Mouse (Mus musculus) heart, postnatal 0 days (tissue): ENCODE data around the gene Prr30. TPM values are rescaled to one million over a fixed set of nuclear protein-coding genes. Genes with fewer than 3 reads are reported as not detected.
"Not testable (repeated sequence)": the region's sequence is repeated elsewhere in the genome, so short reads cannot be mapped to it uniquely, and the experiment has no call there.

Source experiments
- ATAC-seq: fragments of 200-750 bp; cut with Nextera tagmentation; 2 replicates; pipeline ENCODE4 v1.8.0; 2017; ENCODE audit warnings: low read depth, moderate number of reproducible peaks, moderate library complexity; ENCODE audit not compliant: insufficient read depth
- DNase-seq: peaks from one replicate; pipeline ENCODE4 v3.0.0-alpha.2; 2016; ENCODE audit warnings: low spot score
- H3K27ac ChIP-seq: fragments of 300-500 bp; sonication (generic); 2 replicates; pipeline ENCODE4 v1.5.1; 2014; ENCODE audit warnings: low read depth, mild to moderate bottlenecking
- H3K27me3 ChIP-seq: fragments of 300-500 bp; sonication (generic); 2 replicates; pipeline ENCODE4 v1.6.1; 2014; ENCODE audit warnings: low read length, mixed read lengths; ENCODE audit not compliant: control insufficient read depth, insufficient read depth
- H3K36me3 ChIP-seq: fragments of 300-500 bp; sonication (generic); replicated peaks from 2 replicates; pipeline ENCODE4 v1.6.1; 2014; ENCODE audit warnings: low read length, mixed read lengths; ENCODE audit not compliant: control insufficient read depth, insufficient read depth
- H3K4me1 ChIP-seq: fragments of 300-500 bp; sonication (generic); 2 replicates; pipeline ENCODE4 v1.6.1; 2014; ENCODE audit warnings: antibody characterized with exemption; ENCODE audit not compliant: control insufficient read depth, insufficient read depth
- H3K4me2 ChIP-seq: fragments of 300-500 bp; sonication (generic); 2 replicates; pipeline ENCODE4 v1.6.1; 2014; ENCODE audit warnings: low read depth, mild to moderate bottlenecking, low read length, moderate library complexity
- H3K4me3 ChIP-seq: fragments of 300-500 bp; sonication (generic); 2 replicates; pipeline ENCODE4 v1.5.1; 2014; ENCODE audit warnings: low read depth, low read length
- H3K9ac ChIP-seq: fragments of 300-500 bp; sonication (generic); replicated peaks from 2 replicates; pipeline ENCODE4 v1.6.1; 2014; ENCODE audit warnings: low read depth, low read length, mixed read lengths
- H3K9me3 ChIP-seq: fragments of 300-500 bp; sonication (generic); replicated peaks from 2 replicates; pipeline ENCODE4 v1.6.1; 2016; ENCODE audit warnings: low read length; ENCODE audit not compliant: control insufficient read depth
- CTCF ChIP-seq: IDR thresholded peaks from 2 replicates; pipeline ENCODE4 v1.5.1; 2016; ENCODE audit warnings: antibody characterized with exemption, control low read depth, low read depth
- EP300 ChIP-seq: IDR thresholded peaks from 2 replicates; pipeline ENCODE4 v1.6.1; 2016; ENCODE audit warnings: antibody characterized with exemption, low read depth
- WGBS: fragments of 180-500 bp; shearing (Covaris S2); extraction: QIAGEN DNeasy Blood & Tissue Kit; methylation state at CpG from one replicate; pipeline ENCODE4 v1.1.7; 2014; 5-methylcytosine and 5-hydroxymethylcytosine counted together
- polyA plus RNA-seq: library from polyadenylated mRNA; unstranded; fragments of >200 nt; fragmentation: Nextera tagmentation; extraction: Ambion mirVana; gene quantifications from 2 replicates; pipeline ENCODE4 v1.2.1, GENCODE M21; 2015
- total RNA-seq: library from RNA; depleted of rRNA; stranded (reverse); fragments of >200 nt; gene quantifications from 2 replicates; pipeline ENCODE4 v1.2.3, GENCODE M21; 2014; ENCODE audit warnings: low replicate concordance; rRNA removed

The Prr30 gene
- total RNA-seq (not detected in 2 replicates), polyA plus RNA-seq (not detected in 2 replicates)

DNA sequence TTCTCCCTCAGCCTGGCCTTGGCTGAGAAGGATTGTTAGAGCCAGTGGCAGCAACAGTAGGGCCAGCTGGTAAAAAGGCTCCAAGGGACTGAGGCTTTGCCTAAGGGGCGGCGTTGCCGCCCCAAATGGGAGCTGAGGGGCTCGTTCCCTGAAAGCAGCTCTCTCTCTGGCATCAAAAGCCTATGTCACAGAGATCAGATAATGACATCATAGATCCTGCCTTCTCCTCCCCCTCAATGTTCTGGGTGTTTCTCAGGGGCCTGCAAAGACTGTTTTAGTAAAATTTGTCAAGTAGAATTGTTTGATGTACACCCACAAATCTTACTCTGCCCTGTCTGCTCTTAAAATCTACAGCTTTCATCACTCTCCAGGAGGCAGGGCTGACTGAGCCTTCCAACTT, at the start of gene Prr30:
Gene Prr30, minus strand, starts transcription at position 101 of the 400 bp plus-strand sequence.
- no peak within 1 kb of the TSS for H3K27ac ChIP-seq
- no peak within 1 kb of the TSS for H3K4me2 ChIP-seq
- no peak for ATAC-seq
- H3K9ac ChIP-seq = no peak within 1 kb of the TSS
- H3K4me1 ChIP-seq = no peaks in the 10 kb centered on the region
- no peaks in the 10 kb centered on the region for H3K9me3 ChIP-seq
- 64% methylated on average over 4 of the region's 4 CpGs for WGBS
- no peak within 1 kb of the TSS for H3K4me3 ChIP-seq
- H3K27me3 ChIP-seq = no peaks in the 10 kb centered on the region
- no peak for TF ChIP-seq EP300
- TF ChIP-seq CTCF = no peak
- no peak for DNase-seq
- H3K36me3 ChIP-seq = no peaks in the 10 kb centered on the region

DNA sequence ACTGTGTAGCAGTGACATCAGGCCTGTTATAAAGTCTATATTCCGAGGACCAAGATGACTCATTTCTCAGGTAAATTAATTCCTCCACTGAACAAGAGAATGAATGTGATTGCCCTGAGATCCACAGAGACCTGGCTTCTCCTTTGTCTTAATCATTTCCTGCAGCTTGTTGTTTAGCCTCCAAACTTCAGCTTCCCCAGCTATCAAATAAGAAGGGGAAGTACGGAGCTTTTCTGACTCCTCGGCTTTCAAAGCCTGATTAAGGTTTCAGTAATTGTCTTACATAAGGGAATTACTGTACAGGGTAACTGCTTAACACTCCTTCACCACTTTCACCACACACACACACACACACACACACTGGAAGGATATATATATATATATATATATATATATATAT, 46.7 kb upstream of the Prr30 start:
- no peak overlapping the region for H3K4me3 ChIP-seq
- TF ChIP-seq EP300 (no peak), CTCF (no peak)
- ATAC-seq (no peak), DNase-seq (no peak)
- 0 out of 2 replicates have a peak, but pooled peaks cover 2% of the 10 kb centered on the region for H3K9me3 ChIP-seq
- no peaks in the 10 kb centered on the region for H3K36me3 ChIP-seq
- 68% methylated on average over 3 of the region's 3 CpGs for WGBS
- H3K4me2 ChIP-seq = no peak overlapping the region
- no peaks in the 10 kb centered on the region for H3K4me1 ChIP-seq
- no peaks in the 10 kb centered on the region for H3K27me3 ChIP-seq
- no peak overlapping the region for H3K9ac ChIP-seq
- H3K27ac ChIP-seq = no peak overlapping the region

DNA sequence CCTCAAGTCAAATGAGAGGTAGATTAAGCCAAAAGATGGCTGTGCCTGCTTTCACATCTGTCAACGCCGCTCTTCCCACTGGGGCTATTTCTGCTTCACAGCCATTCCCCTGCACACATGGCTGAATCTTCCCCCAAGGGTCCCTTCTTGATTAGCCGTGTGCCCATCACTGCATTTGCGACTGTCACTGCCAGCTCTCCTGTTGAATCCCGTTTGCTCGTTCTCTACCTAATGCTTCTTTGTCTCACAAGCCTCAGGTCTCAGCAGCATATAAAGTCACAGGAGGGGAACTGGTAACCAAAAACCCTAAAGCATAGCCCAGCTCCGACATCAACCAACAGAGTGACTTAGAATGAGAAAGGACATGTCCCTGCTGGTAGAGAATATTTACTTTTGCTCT, 45.6 kb upstream of the Prr30 start:
- H3K4me2 ChIP-seq = no peak overlapping the region
- 50% methylated on average over 7 of the region's 7 CpGs for WGBS
- TF ChIP-seq EP300 (no peak), CTCF (no peak)

DNA sequence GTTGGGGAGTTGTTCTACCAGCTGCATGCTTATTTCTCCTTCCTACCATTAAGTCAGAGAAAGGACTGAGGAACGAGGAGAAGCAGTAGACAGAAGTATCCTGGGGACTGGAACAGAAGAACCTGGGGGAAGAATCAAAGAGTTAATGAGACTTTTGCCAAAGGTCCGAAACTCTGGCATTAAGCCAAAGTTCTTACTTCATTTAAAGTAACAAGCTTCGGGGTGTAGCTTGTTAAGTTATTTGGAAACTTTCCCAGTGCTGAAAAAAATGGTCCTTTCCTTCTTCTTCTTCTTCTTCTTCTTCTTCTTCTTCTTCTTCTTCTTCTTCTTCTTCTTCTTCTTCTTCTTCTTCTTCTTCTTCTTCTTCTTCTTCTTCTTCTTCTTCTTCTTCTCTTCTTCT, 44.3 kb upstream of the Prr30 start:
- H3K27me3 ChIP-seq, ATAC-seq, DNase-seq, H3K4me1 ChIP-seq, H3K36me3 ChIP-seq, H3K4me3 ChIP-seq, H3K27ac ChIP-seq, H3K9ac ChIP-seq, H3K9me3 ChIP-seq, H3K4me2 ChIP-seq: not testable (repeated sequence)
- 30% methylated on average over 3 of the region's 3 CpGs for WGBS

More for the DNA sequence above, 45.6 kb upstream of the Prr30 start:
- no peak overlapping the region for H3K4me3 ChIP-seq
- H3K9me3 ChIP-seq = no peaks in the 10 kb centered on the region
- no peaks in the 10 kb centered on the region for H3K36me3 ChIP-seq
- no peak overlapping the region for H3K9ac ChIP-seq
- DNase-seq = no peak
- no peak overlapping the region for H3K27ac ChIP-seq
- H3K27me3 ChIP-seq = no peaks in the 10 kb centered on the region
- H3K4me1 ChIP-seq = no peaks in the 10 kb centered on the region
- no peak for ATAC-seq

DNA sequence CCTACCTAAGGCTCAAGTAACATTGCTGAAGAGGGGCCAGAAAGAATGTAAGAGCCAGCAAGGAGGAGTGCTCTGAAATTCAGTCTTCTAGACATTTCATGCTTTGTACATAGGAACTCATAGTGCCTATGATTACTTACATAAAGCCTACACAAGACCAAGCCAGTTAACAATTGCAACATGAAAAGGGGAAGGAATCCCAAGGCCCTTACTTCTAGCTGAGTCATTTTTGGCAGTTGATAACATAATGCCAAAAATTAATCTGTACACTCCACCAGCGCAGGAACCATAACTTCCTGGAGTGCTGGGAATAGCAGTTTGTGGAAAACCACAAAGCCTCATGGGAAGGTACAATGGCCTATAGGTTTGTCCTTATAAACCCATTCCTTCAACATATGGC, 37.8 kb upstream of the Prr30 start:
- Histone ChIP-seq H3K36me3 (no peaks in the 10 kb centered on the region), H3K9me3 (no peaks in the 10 kb centered on the region), H3K4me1 (no peaks in the 10 kb centered on the region), H3K27ac (no peak overlapping the region), H3K4me3 (no peak overlapping the region), H3K9ac (no peak overlapping the region), H3K4me2 (no peak overlapping the region), H3K27me3 (no peaks in the 10 kb centered on the region)
- WGBS = 78% methylated on average over 1 of the region's 1 CpGs
- no peak for ATAC-seq
- TF ChIP-seq CTCF (no peak), EP300 (no peak)
- DNase-seq = no peak

DNA sequence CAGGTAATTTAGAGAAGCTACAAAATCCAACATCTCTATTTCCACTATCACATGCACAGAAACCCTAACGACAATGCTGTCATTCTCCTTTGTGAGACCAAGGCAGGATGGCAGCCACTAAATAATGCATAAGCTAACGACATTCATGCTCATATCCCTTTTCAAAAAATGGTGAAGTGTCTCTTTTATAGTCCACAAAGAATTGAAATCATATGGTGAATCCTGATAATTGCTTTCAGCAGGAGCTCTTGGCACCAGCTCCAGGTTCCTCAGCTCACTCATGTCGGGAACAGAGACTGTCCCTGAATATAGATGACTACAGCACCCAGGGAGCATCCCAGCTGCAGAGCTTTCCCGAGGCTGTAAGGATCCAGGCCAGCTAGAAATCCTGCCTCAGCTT, 28.9 kb upstream of the Prr30 start:
- 52% methylated on average over 4 of the region's 4 CpGs for WGBS

More for the DNA sequence above, 28.9 kb upstream of the Prr30 start:
- TF ChIP-seq EP300 = no peak
- TF ChIP-seq CTCF = no peak
- H3K4me2 ChIP-seq = no peak overlapping the region
- no peaks in the 10 kb centered on the region for H3K36me3 ChIP-seq
- no peaks in the 10 kb centered on the region for H3K27me3 ChIP-seq
- no peak overlapping the region for H3K27ac ChIP-seq
- no peak overlapping the region for H3K4me3 ChIP-seq
- H3K9ac ChIP-seq = no peak overlapping the region
- H3K4me1 ChIP-seq = no peaks in the 10 kb centered on the region; the same call in 1 of the 2 replicates
- ATAC-seq = no peak
- H3K9me3 ChIP-seq = no peaks in the 10 kb centered on the region
- no peak for DNase-seq
